Mouse (Mus musculus) activated CD4-positive, CD25-positive, alpha-beta regulatory T cell, adult 9 weeks (primary cell): Measurements from ENCODE around the gene Timm10. TPM values are rescaled to one million over a fixed set of nuclear protein-coding genes. Genes with fewer than 3 reads are reported as not detected.

Experiments used
- polyA plus RNA-seq: library from polyadenylated mRNA; unstranded; fragments of 100-300 nt; shearing (Covaris generic); gene quantifications from one replicate; pipeline ENCODE4 v1.2.1, GENCODE M21; 2017

The Timm10 gene
- 34.2 TPM for polyA plus RNA-seq

DNA sequence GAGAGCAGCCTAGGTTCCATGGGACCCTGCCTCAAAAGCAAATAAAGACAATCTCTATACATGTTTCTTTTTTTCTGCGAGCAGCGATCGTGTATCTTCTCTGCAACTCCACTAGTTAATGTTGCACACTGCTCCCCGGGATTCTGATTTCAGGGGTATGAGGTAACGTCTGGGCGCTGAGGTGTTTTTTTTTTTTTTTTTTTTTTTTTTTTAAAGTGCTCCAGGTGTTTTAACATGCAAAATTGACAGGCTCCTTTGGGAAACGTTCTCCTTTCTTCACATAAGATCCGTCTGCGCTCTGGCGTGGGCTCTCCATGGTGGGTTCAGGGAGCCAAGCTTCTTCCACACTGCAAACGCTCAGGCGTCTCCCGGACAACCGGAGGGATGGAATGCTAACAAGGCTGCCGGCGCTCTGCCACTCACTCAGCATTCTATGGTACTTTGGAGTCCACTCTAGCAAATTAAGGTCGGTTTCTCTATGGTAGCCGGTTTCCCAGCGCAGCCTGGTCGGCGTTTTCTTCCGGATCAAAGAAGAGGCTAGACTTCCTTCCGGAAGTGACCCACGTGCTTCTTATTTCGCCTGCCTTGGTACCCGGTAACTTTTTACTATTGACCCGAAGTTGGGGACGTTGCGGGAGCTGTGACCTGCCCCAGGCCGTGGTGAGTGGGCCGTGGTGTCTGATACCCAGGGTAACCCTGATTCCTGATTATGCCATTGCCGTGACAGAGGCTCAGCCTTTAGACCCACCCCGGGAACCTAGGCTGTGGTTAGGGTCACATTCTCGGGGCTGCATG lies at the start of gene Timm10:
Gene Timm10, plus strand, starts transcription at position 510 of the 795 bp plus-strand sequence.

GRCm38 (mm10) chr2:84798493-84798921 lies 28.3 kb upstream of the Timm10 start, which contains the start of gene Ube2l6:
TSS of gene Ube2l6 (plus strand) at chr2:84798828.

GRCm38 (mm10) chr2:84822552-84822951 lies 4.2 kb upstream of the Timm10 start, which contains the start of gene Smtnl1:
TSS of gene Smtnl1 (minus strand) at chr2:84822652.

GRCm38 (mm10) chr2:84838593-84838949 lies 11.8 kb downstream of the Timm10 start, which contains the start of gene Slc43a1:
TSS of gene Slc43a1 (plus strand) at chr2:84838850.

Other genes with a start within 250 kb of the Timm10 start
- 2.9 TPM for gene Ctnnd1, start 176.2 kb upstream of the Timm10 start, polyA plus RNA-seq
- 0.12 TPM for gene Btbd18, start 167.9 kb upstream of the Timm10 start, polyA plus RNA-seq
- 89.0 TPM for gene Selenoh, start 156.2 kb upstream of the Timm10 start, polyA plus RNA-seq
- not detected for gene Gm28635, start 149.0 kb upstream of the Timm10 start, polyA plus RNA-seq
- gene Med19, start 148.6 kb upstream of the Timm10 start, polyA plus RNA-seq = 41.4 TPM
- 108 TPM for gene Tmx2, start 147.9 kb upstream of the Timm10 start, polyA plus RNA-seq
- 23.4 TPM for gene Zdhhc5, start 111.8 kb upstream of the Timm10 start, polyA plus RNA-seq
- 62.7 TPM for gene Clp1, start 99.6 kb upstream of the Timm10 start, polyA plus RNA-seq
- 2.3 TPM for gene Ypel4, start 92.9 kb upstream of the Timm10 start, polyA plus RNA-seq
- gene Gm19426, start 83.3 kb upstream of the Timm10 start, polyA plus RNA-seq = not detected
- gene Serping1, start 51.6 kb upstream of the Timm10 start, polyA plus RNA-seq = not detected
- 77.5 TPM for gene Ube2l6, start 28.2 kb upstream of the Timm10 start, polyA plus RNA-seq
- gene Smtnl1, start 4.3 kb upstream of the Timm10 start, polyA plus RNA-seq = not detected
- gene Slc43a1, start 11.9 kb downstream of the Timm10 start, polyA plus RNA-seq = 12.3 TPM
- gene Rtn4rl2, start 59.7 kb downstream of the Timm10 start, polyA plus RNA-seq = not detected
- gene Slc43a3, start 109.6 kb downstream of the Timm10 start, polyA plus RNA-seq = 14.3 TPM
- gene Prg2, start 153.5 kb downstream of the Timm10 start, polyA plus RNA-seq = not detected
- gene Prg3, start 161.2 kb downstream of the Timm10 start, polyA plus RNA-seq = not detected
- 229 TPM for gene Ssrp1, start 210.2 kb downstream of the Timm10 start, polyA plus RNA-seq
- not detected for gene P2rx3, start 210.5 kb downstream of the Timm10 start, polyA plus RNA-seq
- 19.2 TPM for gene Tnks1bp1, start 221.0 kb downstream of the Timm10 start, polyA plus RNA-seq